Mouse (Mus musculus) frontal cortex, postnatal 25 days (tissue): ENCODE measurements around the gene Mms19.

Source experiments
- DNase-seq, 2 experiments: peaks; one replicate each; pipeline ENCODE4 v3.0.0; 2022; ENCODE audit warnings: low spot score in 2 of 2

Mms19 gene

GRCm38 (mm10) chr19:41998770-41999548 lies 18.0 kb upstream of the Mms19 start:
- DNase-seq = no peak

- DNase-seq = no peak
These were observed 16.1 kb upstream of the Mms19 start for GRCm38 (mm10) chr19:41997090-41997489.

- DNase-seq = no peak
These were observed 14.5 kb upstream of the Mms19 start for GRCm38 (mm10) chr19:41995483-41995882.

- no peak for DNase-seq
These were observed 13.1 kb upstream of the Mms19 start for GRCm38 (mm10) chr19:41994023-41994422.

- DNase-seq = peak; percentile 47 to 67
These were observed 12.5 kb upstream of the Mms19 start for GRCm38 (mm10) chr19:41993484-41993883.

GRCm38 (mm10) chr19:41992971-41993370 lies 12.0 kb upstream of the Mms19 start:
- no peak for DNase-seq

GRCm38 (mm10) chr19:41991926-41992477 lies 11.0 kb upstream of the Mms19 start:
- DNase-seq = no peak

- no peak for DNase-seq
These were observed 8.9 kb upstream of the Mms19 start for GRCm38 (mm10) chr19:41989810-41990209.

- no peak for DNase-seq
These were observed 6.2 kb upstream of the Mms19 start for GRCm38 (mm10) chr19:41987206-41987605.

- DNase-seq = no peak
These were observed 5.0 kb upstream of the Mms19 start for GRCm38 (mm10) chr19:41985994-41986393.

- DNase-seq = no peak
These were observed 1.8 kb upstream of the Mms19 start for GRCm38 (mm10) chr19:41982791-41983150.

- peak in 1 of 2 experiments; percentile 13 for DNase-seq
These were observed 1.2 kb upstream of the Mms19 start for GRCm38 (mm10) chr19:41981931-41982790.

- DNase-seq = no peak
These were observed 604 bp upstream of the Mms19 start, which contains the start of gene Ubtd1 for GRCm38 (mm10) chr19:41981595-41981927. TSS of gene Ubtd1 (plus strand) at chr19:41981763.

GRCm38 (mm10) chr19:41980422-41980818 lies 537 bp downstream of the Mms19 start:
- DNase-seq = no peak

GRCm38 (mm10) chr19:41973891-41974794 lies 6.8 kb downstream of the Mms19 start:
- DNase-seq = peak in 1 of 2 experiments; percentile 15

GRCm38 (mm10) chr19:41969618-41970017 lies 11.3 kb downstream of the Mms19 start:
- no peak for DNase-seq

- no peak for DNase-seq
These were observed 27.4 kb downstream of the Mms19 start for GRCm38 (mm10) chr19:41953574-41953973.

GRCm38 (mm10) chr19:41952287-41952686 lies 28.7 kb downstream of the Mms19 start:
- no peak for DNase-seq

GRCm38 (mm10) chr19:41943841-41944240 lies 37.1 kb downstream of the Mms19 start:
- DNase-seq = no peak

GRCm38 (mm10) chr19:41938539-41938938 lies 42.4 kb downstream of the Mms19 start:
- no peak for DNase-seq

- no peak for DNase-seq
These were observed 45.0 kb downstream of the Mms19 start for GRCm38 (mm10) chr19:41935921-41936320.

- DNase-seq = no peak
These were observed 46.8 kb downstream of the Mms19 start for GRCm38 (mm10) chr19:41934124-41934523.
